Mouse (Mus musculus) heart, postnatal 0 days (tissue): ENCODE measurements around the gene Ltv1.

Experiments used
- CTCF ChIP-seq: IDR thresholded peaks from 2 replicates; pipeline ENCODE4 v1.5.1; 2016; ENCODE audit warnings: antibody characterized with exemption, control low read depth, low read depth
- EP300 ChIP-seq: IDR thresholded peaks from 2 replicates; pipeline ENCODE4 v1.6.1; 2016; ENCODE audit warnings: antibody characterized with exemption, low read depth

- TF ChIP-seq EP300: no peak
- no peak for TF ChIP-seq CTCF
Observed at GRCm38 (mm10) chr10:13236866-13237265, 43.9 kb upstream of the Ltv1 start.
